Mouse (Mus musculus): ENCODE data around the gene Zfp385a. TPM values are rescaled to one million over a fixed set of nuclear protein-coding genes. Genes with fewer than 3 reads are reported as not detected.
A peak's percentile ranks its signal among the peaks of the same experiment; 100 is the strongest.

Gene Zfp385a
- total RNA-seq, 2 experiments from 2014 or later = 12.5 to 13.7 TPM

DNA sequence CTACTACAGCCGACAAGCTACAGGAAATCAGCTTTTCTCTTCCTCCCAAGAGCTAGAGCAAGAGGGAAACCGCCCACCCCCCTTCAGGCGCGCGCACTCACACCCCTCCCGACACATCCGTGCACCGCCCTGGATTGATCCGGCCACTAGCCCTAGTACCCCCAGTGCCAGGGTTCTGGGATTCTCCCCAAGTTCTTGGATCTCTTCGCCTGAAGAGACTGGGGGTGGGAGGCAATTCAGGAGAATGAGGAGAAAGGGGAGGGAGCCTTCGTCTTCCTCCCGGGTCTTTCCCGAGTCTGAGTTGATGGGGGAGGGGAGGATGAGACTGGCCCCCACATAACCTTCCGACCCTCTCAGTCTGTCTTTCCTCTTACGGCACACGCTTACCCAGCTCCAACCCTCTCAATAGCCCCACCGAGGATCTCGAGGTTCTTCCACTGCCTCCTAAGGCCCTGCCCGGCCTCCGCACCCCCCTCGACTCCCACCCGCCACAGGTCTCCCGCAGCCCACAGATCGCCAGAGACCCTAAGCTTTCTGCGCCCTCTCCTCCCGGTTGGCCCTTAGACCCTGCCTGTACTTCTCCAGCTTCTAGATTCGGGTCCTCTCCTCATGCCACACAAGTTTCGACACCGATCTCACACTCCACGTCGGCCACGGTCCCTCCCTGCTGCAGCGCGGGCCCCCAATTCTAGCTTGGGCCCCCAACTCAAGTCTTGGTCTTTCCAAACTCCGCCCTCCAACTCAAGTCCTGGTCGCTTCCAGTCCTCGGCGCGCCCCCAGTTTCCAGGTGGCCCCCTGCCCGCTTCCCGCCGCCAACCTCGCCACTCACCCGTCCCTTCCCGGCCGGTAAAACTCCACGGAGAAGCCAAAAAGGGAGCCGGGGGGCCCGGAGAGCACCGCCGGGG lies 25.8 kb upstream of the Zfp385a start:
- DNase-seq (ENCODE audit: low spot score) = no peak
- intact Hi-C loops (cut with DNase I) = no loop called here

DNA sequence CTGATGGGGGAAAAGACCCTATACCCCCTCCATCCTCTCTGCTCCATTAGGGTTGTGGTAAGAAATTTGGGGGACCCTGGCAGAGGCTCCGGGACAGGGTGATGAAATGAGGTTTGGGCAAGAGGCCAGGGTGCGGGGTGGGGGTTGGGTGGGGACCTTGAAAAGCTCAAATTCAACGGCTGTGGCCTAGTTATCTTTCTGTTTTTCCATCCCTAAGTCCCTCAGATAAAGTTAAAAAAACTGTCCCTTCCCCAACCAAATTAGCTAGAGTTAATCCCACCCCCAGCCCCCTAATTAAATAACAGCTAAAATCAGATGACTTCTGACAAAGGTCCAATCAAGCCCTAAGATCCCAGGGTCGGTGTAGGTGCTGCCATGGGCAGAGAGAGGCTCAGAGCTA lies 24.9 kb upstream of the Zfp385a start:
- intact Hi-C loops (cut with DNase I) = no loop called here

DNA sequence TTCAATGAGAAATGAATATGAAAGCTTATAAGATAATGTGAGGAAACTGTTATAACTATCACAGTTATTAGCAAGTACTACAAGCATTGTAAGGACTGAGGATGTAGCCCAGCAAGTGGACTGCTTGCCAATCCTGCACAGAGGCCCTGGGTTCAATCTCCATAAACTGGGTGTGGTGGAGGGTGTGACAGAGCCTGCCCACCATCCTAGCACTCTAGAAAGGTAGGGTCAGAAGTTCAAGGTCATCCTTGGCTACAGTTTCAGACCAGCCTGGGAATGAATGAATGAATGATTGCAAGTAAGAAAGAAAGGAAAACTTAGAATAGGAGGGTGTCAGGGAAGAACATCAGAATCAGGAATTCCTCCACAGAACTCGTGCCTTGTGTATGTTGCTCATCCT lies 23.9 kb upstream of the Zfp385a start:
- intact Hi-C loops (cut with DNase I) = no loop called here
- DNase-seq (ENCODE audit: low spot score) = no peak

More for the DNA sequence above, 24.9 kb upstream of the Zfp385a start:
- no peak for DNase-seq (ENCODE audit: low spot score)

DNA sequence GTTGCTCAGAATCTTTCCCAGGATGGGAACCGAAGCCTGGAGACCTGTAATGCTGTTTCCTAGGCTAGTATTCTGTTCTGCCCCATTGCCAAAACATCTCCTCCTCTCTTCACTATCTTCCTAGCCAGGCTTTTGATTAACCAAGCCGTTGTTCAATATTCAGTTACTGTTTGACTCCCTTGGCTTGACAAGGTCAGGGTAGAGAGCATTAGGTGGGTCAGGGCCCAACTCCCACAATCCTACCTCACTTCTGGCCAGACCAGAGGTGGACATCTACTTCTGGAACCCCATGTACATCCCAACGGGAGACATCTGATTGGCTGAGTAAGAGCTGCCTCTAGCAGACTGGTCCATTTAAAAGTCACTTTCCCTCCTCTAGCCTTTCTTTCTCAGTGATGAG lies 23.1 kb upstream of the Zfp385a start:
- intact Hi-C loops (cut with DNase I) = no loop called here
- DNase-seq (ENCODE audit: low spot score) = no peak

- intact Hi-C loops (cut with DNase I) = no loop called here
- DNase-seq (ENCODE audit: low spot score) = no peak
Measured at GRCm38 (mm10) chr15:103362333-103362732, 22.4 kb upstream of the Zfp385a start.

DNA sequence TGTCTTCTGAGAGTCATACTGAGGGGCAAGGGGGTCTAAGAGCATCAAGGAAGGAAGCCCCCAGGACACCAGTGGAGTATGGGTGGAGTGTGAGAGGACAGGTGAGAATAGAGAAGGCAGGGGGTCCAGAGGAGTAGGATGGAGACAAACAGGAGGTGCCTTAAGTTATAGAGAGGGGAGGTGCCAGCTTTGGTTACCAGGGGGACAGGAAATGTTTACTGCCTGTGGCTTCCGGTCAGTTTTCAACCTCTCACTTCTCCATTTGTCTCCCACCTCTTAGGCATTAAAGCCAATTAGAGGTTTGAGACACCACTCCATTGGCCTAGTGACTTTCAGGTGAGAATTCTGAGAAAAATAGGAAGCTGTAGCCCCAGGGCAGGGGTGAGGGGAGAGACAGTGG lies 21.4 kb upstream of the Zfp385a start:
- DNase-seq (ENCODE audit: low spot score) = no peak
- intact Hi-C loops (cut with DNase I) = no loop called here

- peak; percentile 52 for DNase-seq (ENCODE audit: low spot score)
Measured at GRCm38 (mm10) chr15:103359869-103360602, 20.1 kb upstream of the Zfp385a start.

GRCm38 (mm10) chr15:103359122-103359510 lies 19.2 kb upstream of the Zfp385a start:
- no peak for DNase-seq (ENCODE audit: low spot score)
- intact Hi-C loops (cut with DNase I) = no loop called here

More at GRCm38 (mm10) chr15:103359869-103360602, 20.1 kb upstream of the Zfp385a start:
- intact Hi-C loops (cut with DNase I) = no loop called here

DNA sequence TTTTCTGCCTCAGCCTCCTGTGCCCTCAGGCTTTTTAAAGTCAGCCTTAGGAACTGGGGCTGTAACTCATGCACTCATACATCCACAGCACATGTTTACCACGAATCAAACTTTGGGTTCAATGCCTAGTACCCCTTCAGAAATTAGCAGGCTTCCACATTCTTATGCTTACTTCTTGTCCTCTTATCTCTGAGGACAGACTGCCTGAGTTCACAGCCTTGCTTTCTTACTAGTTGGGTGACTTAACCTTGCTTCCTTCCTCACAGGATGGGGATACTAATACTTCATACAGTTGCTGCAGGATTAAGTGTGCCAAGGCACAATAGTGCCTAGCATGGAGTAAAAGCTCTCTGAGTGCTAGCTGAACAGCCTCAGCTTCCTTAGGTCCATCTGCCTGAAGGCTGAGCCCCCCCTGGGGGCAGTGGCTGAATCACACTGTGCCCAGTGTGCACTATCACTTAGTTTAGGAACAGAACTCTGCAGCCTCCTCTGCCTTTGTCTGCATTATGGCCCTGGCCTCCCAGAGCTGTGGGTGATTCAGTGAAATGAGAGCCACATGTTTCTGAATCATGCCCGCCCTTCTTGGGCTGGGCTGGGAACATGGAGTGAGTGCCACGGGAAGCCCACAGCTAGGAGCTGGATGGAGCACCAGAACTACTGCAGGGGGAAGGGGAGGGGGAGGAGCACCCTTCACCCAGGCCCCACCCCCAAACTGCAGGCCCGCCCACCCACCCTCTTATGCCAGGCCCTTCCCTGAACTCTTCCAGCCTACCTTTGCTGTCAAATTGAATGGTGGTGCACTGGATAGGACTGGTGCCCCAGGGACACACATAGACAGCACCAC lies 18.6 kb upstream of the Zfp385a start:
- intact Hi-C loops (cut with DNase I) = no loop called here
- no peak for DNase-seq (ENCODE audit: low spot score)

DNA sequence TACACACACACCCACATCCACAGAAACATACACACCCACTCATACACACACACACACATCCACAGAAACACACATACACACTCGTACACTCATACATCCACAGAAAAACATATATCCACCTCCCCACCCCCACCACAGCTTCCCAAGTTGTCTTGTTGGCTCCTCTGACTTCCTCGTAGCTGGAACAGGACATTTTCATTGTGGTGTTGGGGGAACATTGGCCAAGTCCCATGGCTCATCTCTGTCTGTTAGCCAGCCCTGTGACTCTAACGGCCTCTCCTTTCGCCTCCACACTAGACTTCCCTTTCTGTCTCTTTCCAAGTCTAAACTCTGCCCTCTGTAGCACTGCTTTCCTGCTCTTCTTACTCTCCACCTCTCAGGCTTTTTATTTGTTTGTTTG lies 17.9 kb upstream of the Zfp385a start:
- DNase-seq (ENCODE audit: low spot score) = no peak
- intact Hi-C loops (cut with DNase I) = no loop called here

DNA sequence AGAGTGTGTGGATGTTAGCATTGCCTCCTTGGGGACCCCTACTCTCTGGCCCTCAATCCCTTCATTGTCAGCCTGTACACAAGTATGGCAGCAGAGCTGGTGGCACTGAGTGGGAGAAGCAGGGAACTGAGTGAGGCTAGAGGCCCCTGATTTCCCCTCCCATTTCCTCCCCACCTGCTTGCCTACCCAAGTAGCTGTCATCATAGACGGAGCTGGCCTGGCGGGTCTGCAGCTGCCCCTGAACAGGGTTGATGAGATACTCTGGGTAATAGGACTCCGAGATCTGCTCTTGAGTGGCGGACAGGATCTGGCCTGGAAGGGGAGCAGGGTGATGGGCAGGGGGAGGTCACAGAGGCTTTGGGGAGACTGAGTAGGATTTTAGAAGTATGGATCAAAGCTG lies 16.2 kb upstream of the Zfp385a start:
- no peak for DNase-seq (ENCODE audit: low spot score)
- intact Hi-C loops (cut with DNase I) = no loop called here

- DNase-seq (ENCODE audit: low spot score) = no peak
- intact Hi-C loops (cut with DNase I) = no loop called here
Measured at GRCm38 (mm10) chr15:103355420-103355819, 15.5 kb upstream of the Zfp385a start.

DNA sequence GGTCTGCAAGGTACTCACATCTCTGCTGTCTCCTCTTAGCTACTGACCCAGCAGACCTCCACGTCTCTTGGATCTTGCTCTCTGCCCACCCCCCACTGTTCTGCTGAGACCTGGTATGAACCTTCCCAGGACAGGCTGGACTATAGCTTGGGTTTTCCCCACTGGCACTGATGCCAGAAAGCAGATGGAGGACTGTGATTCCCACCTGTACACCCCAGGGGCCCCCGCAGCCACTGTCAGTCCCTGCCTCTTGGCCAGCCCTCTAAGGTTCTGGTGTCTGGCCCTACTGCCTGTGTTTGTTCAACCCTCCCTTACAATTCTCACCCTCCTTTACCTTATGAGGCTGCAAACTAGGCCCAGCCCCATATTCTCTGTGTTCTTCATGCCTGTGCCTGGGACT lies 14.8 kb upstream of the Zfp385a start:
- intact Hi-C loops (cut with DNase I) = no loop called here
- no peak for DNase-seq (ENCODE audit: low spot score)

DNA sequence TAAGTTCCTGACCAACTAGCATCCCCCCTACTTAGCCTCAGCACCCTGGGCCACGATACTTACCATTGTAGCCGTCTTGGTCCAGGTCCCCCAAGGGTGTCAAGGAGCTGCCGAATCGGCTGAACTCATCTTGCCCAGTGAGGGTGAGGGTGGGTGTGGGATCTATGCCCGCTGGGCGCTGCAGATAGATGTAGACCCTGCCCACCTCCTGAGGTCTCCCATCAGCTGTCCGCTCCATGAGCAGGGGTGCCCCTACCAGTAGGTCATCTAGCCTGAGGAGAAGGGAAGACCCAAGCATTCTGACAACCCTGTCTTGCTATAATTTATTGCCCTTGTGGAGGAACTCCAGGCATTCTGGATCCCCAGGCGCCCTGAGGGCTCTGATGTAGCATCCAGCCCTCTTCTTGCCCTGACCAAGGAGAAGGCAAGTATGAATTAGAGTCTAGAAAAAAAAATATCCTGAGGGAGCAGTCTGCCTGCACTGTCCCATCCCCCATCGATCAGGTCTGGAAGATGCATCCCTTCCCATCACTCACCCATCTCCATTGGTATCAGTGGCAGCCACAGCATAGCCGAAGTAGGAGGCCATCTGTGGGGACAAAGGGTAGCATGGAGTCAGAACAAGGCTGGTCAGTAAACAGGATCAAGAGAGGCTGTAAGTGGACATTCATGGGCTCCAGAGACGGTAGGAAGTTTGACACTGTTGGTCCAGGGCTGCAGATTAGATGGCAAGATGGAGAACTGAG lies 13.8 kb upstream of the Zfp385a start:
- intact Hi-C loops (cut with DNase I) = no loop called here
- DNase-seq (ENCODE audit: low spot score) = no peak

DNA sequence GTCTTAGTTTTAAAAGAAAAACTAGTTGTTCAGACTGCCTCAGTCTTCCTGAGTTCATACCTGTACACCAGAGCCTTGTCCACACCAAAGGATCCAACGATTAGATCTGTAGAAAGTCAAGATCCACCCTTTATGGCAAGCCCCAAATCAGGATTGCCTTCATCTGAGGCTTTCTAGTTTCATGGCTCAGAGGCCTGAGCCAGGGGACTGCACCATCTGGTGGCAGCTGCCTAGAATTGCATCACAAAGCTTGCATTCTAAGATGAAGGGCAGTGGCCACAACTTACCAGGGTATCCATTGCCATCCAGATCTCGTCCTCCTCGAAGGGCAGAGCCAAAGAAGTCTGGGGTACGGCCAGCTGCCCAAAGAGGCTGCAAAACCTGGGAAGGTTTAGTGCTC lies 13.0 kb upstream of the Zfp385a start:
- no peak for DNase-seq (ENCODE audit: low spot score)
- intact Hi-C loops (cut with DNase I) = no loop called here

DNA sequence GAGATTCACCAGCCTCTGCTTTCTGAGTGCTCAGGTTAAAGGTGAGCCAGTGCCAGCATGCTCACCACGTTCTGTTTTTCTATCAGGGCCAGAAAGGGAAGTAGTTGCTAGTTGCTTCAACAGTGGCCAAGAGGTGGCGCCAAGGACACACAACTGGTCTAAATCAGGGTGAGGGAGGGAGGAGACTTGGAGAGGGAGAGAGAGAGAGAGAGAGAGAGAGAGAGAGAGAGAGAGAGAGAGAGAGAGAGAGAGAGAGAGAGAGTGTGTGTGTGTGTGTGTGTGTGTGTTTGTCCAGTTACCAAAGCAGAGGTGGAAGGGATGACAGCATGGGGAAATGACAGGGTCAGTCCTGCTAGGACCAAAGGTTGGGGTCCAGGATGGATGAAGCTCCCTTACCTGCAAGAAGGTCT lies 7.4 kb upstream of the Zfp385a start:
- no peak for DNase-seq (ENCODE audit: low spot score)
- intact Hi-C loops (cut with DNase I) = loop anchor here (1.0 kb wide), 1 partner anchor 41 kb away; no protein-coding TSS in a partner anchor

GRCm38 (mm10) chr15:103345789-103346188 lies 5.9 kb upstream of the Zfp385a start:
- no peak for DNase-seq (ENCODE audit: low spot score)
- intact Hi-C loops (cut with DNase I) = no loop called here

- DNase-seq (ENCODE audit: low spot score) = no peak
- intact Hi-C loops (cut with DNase I) = no loop called here
Measured at GRCm38 (mm10) chr15:103343556-103343955, 3.7 kb upstream of the Zfp385a start.

GRCm38 (mm10) chr15:103343008-103343407 lies 3.1 kb upstream of the Zfp385a start:
- intact Hi-C loops (cut with DNase I) = no loop called here
- no peak for DNase-seq (ENCODE audit: low spot score)

GRCm38 (mm10) chr15:103342415-103342814 lies 2.5 kb upstream of the Zfp385a start:
- intact Hi-C loops (cut with DNase I) = no loop called here
- no peak for DNase-seq (ENCODE audit: low spot score)

Data from heart, postnatal 25 days (tissue).